In genomic region chr7:123424281-123424680, GRCm38 (mm10) we compare ENCODE assay signal across 18 mouse cellular contexts.
"Had no signal": no experiment of that assay in that cellular context is flagged by ENCODE, and none has a peak within 500 bp of the region (broad histone marks: within the 10 kb centered on the region; RNA-seq: fewer than 3 reads in every experiment).

No protein-coding gene starts in this region.

- DNase-seq: gastrocnemius, adult 2 months; gastrocnemius, postnatal 10 days; gastrocnemius, postnatal 25 days; heart, adult 2 months; heart, postnatal 14 days; heart, postnatal 4 days; kidney, adult 18-20 months; kidney, adult 8-10 months; kidney, postnatal 10 days; kidney, postnatal 25 days; kidney, postnatal 4 days; liver; liver, embryonic 13.5 days; liver, postnatal 0 days had no signal

- ATAC-seq: hindbrain, embryonic 16.5 days; inflammation-experienced regulatory T-cells, adult 6 months; intestine, embryonic 15.5 days; intestine, postnatal 0 days; liver, postnatal 0 days had no signal
